Mouse (Mus musculus): ENCODE measurements around the gene Fbxo21. TPM values are rescaled to one million over a fixed set of nuclear protein-coding genes. Genes with fewer than 3 reads are reported as not detected.

The Fbxo21 gene
- polyA plus RNA-seq, 1 experiment from 2014 or later, result 43.6 TPM

GRCm38 (mm10) chr5:117969681-117970427 lies 6.7 kb upstream of the Fbxo21 start:
- Histone ChIP-seq H3K4me1 (ENCODE audit: control insufficient read depth, insufficient read depth, low read length) (no peaks in the 10 kb centered on the region), H3K9me3 (ENCODE audit: control insufficient read depth, low read length) (no peaks in the 10 kb centered on the region), H3K4me2 (ENCODE audit: low read depth, low read length) (no peak overlapping the region), H3K27ac (replicated peaks; ENCODE audit: low read depth, low read length) (no peak overlapping the region), H3K9ac (ENCODE audit: low read depth, low read length) (no peak overlapping the region), H3K4me3 (ENCODE audit: low read depth, low read length) (no peak overlapping the region), H3K36me3 (ENCODE audit: control insufficient read depth, insufficient read depth, low read length) (no peaks in the 10 kb centered on the region), H3K27me3 (replicated peaks; ENCODE audit: control insufficient read depth, insufficient read depth, low read length) (no peaks in the 10 kb centered on the region)
- no peak for DNase-seq (ENCODE audit: low spot score)
- 86% methylated on average over 10 of the region's 10 CpGs for WGBS
- ATAC-seq (ENCODE audit: low read depth), result no peak

GRCm38 (mm10) chr5:117976263-117976656 lies 270 bp upstream of the Fbxo21 start:
- Histone ChIP-seq H3K4me3 (ENCODE audit: low read depth, low read length) (peak overlapping the region; percentile 96), H3K9me3 (ENCODE audit: control insufficient read depth, low read length) (no peaks in the 10 kb centered on the region), H3K4me1 (ENCODE audit: control insufficient read depth, insufficient read depth, low read length) (peaks cover 12% of the 10 kb centered on the region), H3K9ac (ENCODE audit: low read depth, low read length) (peak overlapping the region; percentile 51), H3K36me3 (ENCODE audit: control insufficient read depth, insufficient read depth, low read length) (peaks cover 27% of the 10 kb centered on the region), H3K27me3 (replicated peaks; ENCODE audit: control insufficient read depth, insufficient read depth, low read length) (no peaks in the 10 kb centered on the region), H3K4me2 (ENCODE audit: low read depth, low read length) (peak overlapping the region; percentile 62), H3K27ac (replicated peaks; ENCODE audit: low read depth, low read length) (no peak overlapping the region)
- no peak for DNase-seq (ENCODE audit: low spot score)
- ATAC-seq (ENCODE audit: low read depth), result no peak
- WGBS, result 16% methylated on average over 19 of the region's 19 CpGs

GRCm38 (mm10) chr5:117977501-117978158 lies 1.1 kb downstream of the Fbxo21 start:
- DNase-seq (ENCODE audit: low spot score), result peak; percentile 64
- Histone ChIP-seq H3K36me3 (ENCODE audit: control insufficient read depth, insufficient read depth, low read length) (peaks cover 40% of the 10 kb centered on the region), H3K9ac (ENCODE audit: low read depth, low read length) (peak overlapping the region; percentile 91), H3K9me3 (ENCODE audit: control insufficient read depth, low read length) (no peaks in the 10 kb centered on the region), H3K4me3 (ENCODE audit: low read depth, low read length) (peak overlapping the region; percentile 96), H3K27ac (replicated peaks; ENCODE audit: low read depth, low read length) (0 out of 2 replicates have a peak overlapping the region, but pooled peaks have one; percentile 77), H3K4me1 (ENCODE audit: control insufficient read depth, insufficient read depth, low read length) (peaks cover 12% of the 10 kb centered on the region), H3K27me3 (replicated peaks; ENCODE audit: control insufficient read depth, insufficient read depth, low read length) (no peaks in the 10 kb centered on the region), H3K4me2 (ENCODE audit: low read depth, low read length) (peak overlapping the region; percentile 62)
- 0 out of 2 replicates have a peak, but pooled peaks have one; percentile 1 for ATAC-seq (ENCODE audit: low read depth)
- WGBS, result 11% methylated on average over 24 of the region's 30 CpGs

- H3K27me3 ChIP-seq (replicated peaks; ENCODE audit: control insufficient read depth, insufficient read depth, low read length), result no peaks in the 10 kb centered on the region
- no peak overlapping the region for H3K27ac ChIP-seq (replicated peaks; ENCODE audit: low read depth, low read length)
- peak overlapping the region; percentile 91 for H3K9ac ChIP-seq (ENCODE audit: low read depth, low read length)
- WGBS, result 51% methylated on average over 17 of the region's 17 CpGs
- no peak for DNase-seq (ENCODE audit: low spot score)
- H3K4me3 ChIP-seq (ENCODE audit: low read depth, low read length), result peak overlapping the region; percentile 96
- no peak for ATAC-seq (ENCODE audit: low read depth)
- H3K36me3 ChIP-seq (ENCODE audit: control insufficient read depth, insufficient read depth, low read length), result peaks cover 46% of the 10 kb centered on the region
- no peaks in the 10 kb centered on the region for H3K9me3 ChIP-seq (ENCODE audit: control insufficient read depth, low read length)
- H3K4me2 ChIP-seq (ENCODE audit: low read depth, low read length), result peak overlapping the region; percentile 62
- peaks cover 12% of the 10 kb centered on the region for H3K4me1 ChIP-seq (ENCODE audit: control insufficient read depth, insufficient read depth, low read length)
Measured at GRCm38 (mm10) chr5:117978159-117978697, 1.7 kb downstream of the Fbxo21 start.

GRCm38 (mm10) chr5:117979082-117979481 lies 2.6 kb downstream of the Fbxo21 start:
- DNase-seq (ENCODE audit: low spot score) (no peak), ATAC-seq (ENCODE audit: low read depth) (no peak)
- no peak overlapping the region for H3K9ac ChIP-seq (ENCODE audit: low read depth, low read length)
- H3K4me3 ChIP-seq (ENCODE audit: low read depth, low read length), result no peak overlapping the region
- H3K27ac ChIP-seq (replicated peaks; ENCODE audit: low read depth, low read length), result no peak overlapping the region
- no peak overlapping the region for H3K4me2 ChIP-seq (ENCODE audit: low read depth, low read length)
- WGBS, result 74% methylated on average over 5 of the region's 5 CpGs
- peaks cover 55% of the 10 kb centered on the region for H3K36me3 ChIP-seq (ENCODE audit: control insufficient read depth, insufficient read depth, low read length)
- H3K27me3 ChIP-seq (replicated peaks; ENCODE audit: control insufficient read depth, insufficient read depth, low read length), result no peaks in the 10 kb centered on the region
- peaks cover 12% of the 10 kb centered on the region for H3K4me1 ChIP-seq (ENCODE audit: control insufficient read depth, insufficient read depth, low read length)
- no peaks in the 10 kb centered on the region for H3K9me3 ChIP-seq (ENCODE audit: control insufficient read depth, low read length)

GRCm38 (mm10) chr5:117980921-117981320 lies 4.4 kb downstream of the Fbxo21 start:
- Histone ChIP-seq H3K36me3 (ENCODE audit: control insufficient read depth, insufficient read depth, low read length) (peaks cover 69% of the 10 kb centered on the region), H3K27me3 (replicated peaks; ENCODE audit: control insufficient read depth, insufficient read depth, low read length) (no peaks in the 10 kb centered on the region), H3K4me1 (ENCODE audit: control insufficient read depth, insufficient read depth, low read length) (peaks cover 12% of the 10 kb centered on the region), H3K4me3 (ENCODE audit: low read depth, low read length) (no peak overlapping the region), H3K9me3 (ENCODE audit: control insufficient read depth, low read length) (no peaks in the 10 kb centered on the region), H3K9ac (ENCODE audit: low read depth, low read length) (no peak overlapping the region), H3K4me2 (ENCODE audit: low read depth, low read length) (no peak overlapping the region), H3K27ac (replicated peaks; ENCODE audit: low read depth, low read length) (no peak overlapping the region)
- 82% methylated on average over 8 of the region's 8 CpGs for WGBS
- no peak for ATAC-seq (ENCODE audit: low read depth)
- no peak for DNase-seq (ENCODE audit: low spot score)

GRCm38 (mm10) chr5:117981943-117982342 lies 5.4 kb downstream of the Fbxo21 start:
- Histone ChIP-seq H3K27me3 (replicated peaks; ENCODE audit: control insufficient read depth, insufficient read depth, low read length) (no peaks in the 10 kb centered on the region), H3K9me3 (ENCODE audit: control insufficient read depth, low read length) (no peaks in the 10 kb centered on the region), H3K27ac (replicated peaks; ENCODE audit: low read depth, low read length) (no peak overlapping the region), H3K4me2 (ENCODE audit: low read depth, low read length) (no peak overlapping the region), H3K36me3 (ENCODE audit: control insufficient read depth, insufficient read depth, low read length) (peaks cover 79% of the 10 kb centered on the region), H3K4me1 (ENCODE audit: control insufficient read depth, insufficient read depth, low read length) (peaks cover 12% of the 10 kb centered on the region), H3K4me3 (ENCODE audit: low read depth, low read length) (no peak overlapping the region), H3K9ac (ENCODE audit: low read depth, low read length) (no peak overlapping the region)
- DNase-seq (ENCODE audit: low spot score), result no peak
- ATAC-seq (ENCODE audit: low read depth), result no peak
- 76% methylated on average over 5 of the region's 5 CpGs for WGBS

- ATAC-seq (ENCODE audit: low read depth) (no peak), DNase-seq (ENCODE audit: low spot score) (no peak)
- Histone ChIP-seq H3K27ac (replicated peaks; ENCODE audit: low read depth, low read length) (no peak overlapping the region), H3K4me3 (ENCODE audit: low read depth, low read length) (no peak overlapping the region), H3K9ac (ENCODE audit: low read depth, low read length) (no peak overlapping the region), H3K27me3 (replicated peaks; ENCODE audit: control insufficient read depth, insufficient read depth, low read length) (no peaks in the 10 kb centered on the region), H3K4me1 (ENCODE audit: control insufficient read depth, insufficient read depth, low read length) (no peaks in the 10 kb centered on the region), H3K9me3 (ENCODE audit: control insufficient read depth, low read length) (no peaks in the 10 kb centered on the region), H3K4me2 (ENCODE audit: low read depth, low read length) (no peak overlapping the region), H3K36me3 (ENCODE audit: control insufficient read depth, insufficient read depth, low read length) (peaks cover 95% of the 10 kb centered on the region)
- 49% methylated on average over 4 of the region's 4 CpGs for whole genome bisulfite sequencing
Measured at GRCm38 (mm10) chr5:117986327-117986726, 9.8 kb downstream of the Fbxo21 start.

All from embryonic facial prominence, embryonic 14.5 days (tissue).